Mouse (Mus musculus) G1E (cell line): ENCODE results near the gene Ptprg. TPM values are rescaled to one million over a fixed set of nuclear protein-coding genes. Genes with fewer than 3 reads are reported as not detected.
"Not testable (repeated sequence)": the region's sequence is repeated elsewhere in the genome, so short reads cannot be mapped to it uniquely, and the experiment has no call there.

Source experiments
- ATAC-seq: 2 replicates; pipeline ENCODE4 v1.8.0; 2016; ENCODE audit warnings: mild to moderate bottlenecking; ENCODE audit not compliant: insufficient number of reproducible peaks, poor library complexity, low FRiP score, severe bottlenecking; ENCODE audit errors: extremely low read depth
- DNase-seq: peaks from one replicate; pipeline ENCODE4 v3.0.0; 2012; ENCODE audit warnings: low spot score
- H3K27me3 ChIP-seq: 2 replicates; pipeline ENCODE4 v1.6.1; 2012; ENCODE audit warnings: mild to moderate bottlenecking, low read length, inconsistent platforms; ENCODE audit not compliant: insufficient read depth
- H3K36me3 ChIP-seq: replicated peaks from 2 replicates; pipeline ENCODE3; 2012; ENCODE audit warnings: mild to moderate bottlenecking, inconsistent platforms
- H3K4me1 ChIP-seq: 2 replicates; pipeline ENCODE4 v1.6.1; 2012; ENCODE audit warnings: low read depth, low read length, inconsistent platforms, mixed read lengths; ENCODE audit not compliant: insufficient read depth
- H3K4me3 ChIP-seq: 2 replicates; pipeline ENCODE4 v1.5.1; 2012; ENCODE audit warnings: low read depth, mild to moderate bottlenecking, inconsistent platforms, low read length, moderate library complexity, mixed read lengths
- H3K9me3 ChIP-seq: replicated peaks from 2 replicates; pipeline ENCODE4 v1.6.1; 2012; ENCODE audit warnings: inconsistent platforms
- CTCF ChIP-seq: IDR thresholded peaks from 2 replicates; pipeline ENCODE4 v1.5.1; 2012; ENCODE audit warnings: low read depth, low read length, inconsistent platforms, mixed read lengths
- GATA1 ChIP-seq: IDR thresholded peaks from 2 replicates; pipeline ENCODE4 v1.6.1; 2012; ENCODE audit warnings: borderline replicate concordance, low read length, inconsistent platforms, mixed read lengths
- GATA2 ChIP-seq: IDR thresholded peaks from 2 replicates; pipeline ENCODE4 v1.6.1; 2012; ENCODE audit warnings: low read depth, low read length, inconsistent platforms, borderline replicate concordance
- POLR2AphosphoS5 ChIP-seq: IDR thresholded peaks from 2 replicates; pipeline ENCODE4 v1.6.1; 2012; ENCODE audit warnings: low read depth, low read length, inconsistent platforms; ENCODE audit not compliant: insufficient replicate concordance
- TAL1 ChIP-seq: conservative IDR thresholded peaks from 2 replicates; pipeline ENCODE4 v1.6.1; 2012; ENCODE audit warnings: low read depth, low read length, inconsistent platforms, mixed read lengths
- polyA plus RNA-seq: library from polyadenylated mRNA; stranded (reverse); fragments of >175 nt; gene quantifications from 2 replicates; pipeline ENCODE4 v1.2.3, GENCODE M21; 2012
- total RNA-seq, 2 experiments: library from RNA; stranded (forward) in 1 of 2; stranded (reverse) in 1 of 2; fragments of 200-1000 nt in 1 of 2; fragments of >200 nt in 1 of 2; fragmentation: Nextera tagmentation in 1 of 2; gene quantifications; 2 replicates each; pipeline ENCODE4 v1.2.3; 2014 to 2017

The Ptprg gene
- total and polyA plus RNA-seq, 3 experiments, result 0.05 TPM; not detected in 2

GRCm38 (mm10) chr14:12243726-12244125, 690.4 kb downstream of the Ptprg start:
- Histone ChIP-seq H3K27me3 (no peaks in the 10 kb centered on the region), H3K4me3 (no peak overlapping the region), H3K9me3 (no peaks in the 10 kb centered on the region), H3K4me1 (no peaks in the 10 kb centered on the region), H3K36me3 (no peaks in the 10 kb centered on the region)
- ATAC-seq (no peak), DNase-seq (no peak)
- TF ChIP-seq POLR2AphosphoS5 (no peak), CTCF (no peak), GATA2 (no peak), GATA1 (no peak), TAL1 (no peak)

DNA sequence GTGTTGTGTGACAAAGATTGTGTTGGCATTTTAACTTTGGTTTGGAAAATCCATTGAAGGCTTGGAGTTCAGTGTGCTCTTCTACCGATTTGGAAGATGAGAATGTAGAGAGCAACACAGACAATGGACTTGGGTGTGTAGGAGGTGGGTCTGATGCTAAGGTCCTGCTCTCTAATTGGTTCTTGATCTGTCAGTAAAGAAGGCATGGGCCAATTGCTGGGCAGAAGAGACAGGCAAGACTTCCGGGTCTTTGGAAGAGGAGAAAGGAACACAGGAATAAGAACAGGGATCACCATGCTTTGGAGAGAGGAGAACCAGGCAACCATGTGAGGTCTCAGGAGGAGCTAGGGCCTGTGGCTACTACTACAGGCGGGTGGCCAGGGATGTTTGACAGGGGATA, 722.7 kb downstream of the Ptprg start:
- no peak for ATAC-seq
- no peaks in the 10 kb centered on the region for H3K9me3 ChIP-seq
- DNase-seq, result no peak
- H3K4me1 ChIP-seq, result no peaks in the 10 kb centered on the region
- H3K36me3 ChIP-seq, result no peaks in the 10 kb centered on the region
- no peaks in the 10 kb centered on the region for H3K27me3 ChIP-seq
- TF ChIP-seq GATA1 (no peak), TAL1 (no peak), POLR2AphosphoS5 (no peak), CTCF (no peak), GATA2 (no peak)
- no peak overlapping the region for H3K4me3 ChIP-seq

- ATAC-seq, result no peak
- no peak for TF ChIP-seq POLR2AphosphoS5
- TF ChIP-seq GATA1, result no peak
- TF ChIP-seq CTCF, result no peak
- no peak for TF ChIP-seq GATA2
- no peak for TF ChIP-seq TAL1
- Histone ChIP-seq H3K4me3 (peak within 1 kb of the TSS; percentile 72), H3K27me3 (no peaks in the 10 kb centered on the region), H3K36me3 (peaks cover 3% of the 10 kb centered on the region), H3K9me3 (no peaks in the 10 kb centered on the region), H3K4me1 (no peaks in the 10 kb centered on the region)
- no peak for DNase-seq
Observed at GRCm38 (mm10) chr14:12283641-12284040, 730.3 kb downstream of the Ptprg start, which contains the start of gene Gm49355. Gene Gm49355, plus strand, starts transcription at chr14:12283976.

DNA sequence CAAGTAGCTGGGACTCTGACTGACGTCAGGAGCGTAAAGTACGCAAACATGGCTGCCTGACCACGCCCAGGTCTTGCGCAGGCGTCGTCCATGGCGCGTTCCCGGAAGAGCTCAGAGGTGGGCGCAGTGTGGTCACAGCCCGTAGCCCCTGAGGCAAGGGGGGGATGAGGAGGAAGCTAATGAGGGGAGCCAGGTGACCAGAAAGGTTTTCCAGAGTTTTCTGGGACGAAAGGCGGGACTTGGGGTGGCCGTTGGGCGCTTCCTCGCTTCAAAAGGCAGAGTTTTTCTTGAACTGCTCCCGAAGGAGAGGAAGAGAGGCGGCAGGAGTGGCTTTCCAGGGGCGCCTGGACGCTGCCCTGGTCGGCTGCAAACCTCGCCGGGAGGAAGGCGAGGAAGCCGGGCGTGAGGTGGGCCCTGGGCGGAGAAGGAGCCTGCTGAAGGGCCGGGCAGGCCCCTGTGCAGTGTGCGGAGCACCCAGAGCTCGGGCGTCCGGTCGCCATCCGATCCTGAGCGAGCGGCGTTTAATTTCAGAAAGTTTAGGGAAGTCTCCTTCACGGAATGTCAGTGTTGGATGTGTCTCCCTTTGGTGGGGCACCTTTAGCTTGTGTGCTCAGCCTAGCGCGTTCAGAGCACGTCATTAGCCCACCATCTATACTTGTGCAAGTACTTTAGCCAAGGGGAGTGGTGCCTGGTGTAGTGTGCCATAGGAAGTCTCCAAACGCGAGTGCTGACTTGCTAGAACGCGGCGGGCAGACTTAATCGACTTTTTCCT, 731.0 kb downstream of the Ptprg start, which contains the start of gene 3830406C13Rik:
Gene 3830406C13Rik (plus strand): TSS at position 33 of the 772 bp plus-strand sequence.
- no peaks in the 10 kb centered on the region for H3K4me1 ChIP-seq

GRCm38 (mm10) chr14:12289747-12290146, 736.4 kb downstream of the Ptprg start:
- DNase-seq, H3K4me3 ChIP-seq, ATAC-seq, H3K27me3 ChIP-seq, H3K4me1 ChIP-seq, H3K9me3 ChIP-seq: not testable (repeated sequence)
- peaks cover 30% of the 10 kb centered on the region for H3K36me3 ChIP-seq

More for the DNA sequence above, 731.0 kb downstream of the Ptprg start, which contains the start of gene 3830406C13Rik:
- peak within 1 kb of the TSS; percentile 72 for H3K4me3 ChIP-seq
- DNase-seq (peak; percentile 50), ATAC-seq (peak; percentile 95)
- peaks cover 7% of the 10 kb centered on the region for H3K36me3 ChIP-seq
- H3K9me3 ChIP-seq, result no peaks in the 10 kb centered on the region
- TF ChIP-seq TAL1, result no peak
- TF ChIP-seq CTCF, result no peak
- TF ChIP-seq POLR2AphosphoS5, result no peak
- no peak for TF ChIP-seq GATA2
- TF ChIP-seq GATA1, result no peak
- no peaks in the 10 kb centered on the region for H3K27me3 ChIP-seq

Other genes starting within 250 kb of the Ptprg start
- 2.6 TPM in 2 replicates for gene Gm3839, start 196.8 kb upstream of the Ptprg start, total RNA-seq (2014; fragmentation: Nextera tagmentation)
- 1.4 and 1.7 TPM in 2 replicates for gene Gm3839, start 196.8 kb upstream of the Ptprg start, total RNA-seq (2017)
- 2.6 and 3.6 TPM in 2 replicates for gene Gm3839, start 196.8 kb upstream of the Ptprg start, polyA plus RNA-seq